Mouse (Mus musculus): ENCODE measurements around the gene Anks1b. TPM values are rescaled to one million over a fixed set of nuclear protein-coding genes. Genes with fewer than 3 reads are reported as not detected.

Gene Anks1b
- total and polyA plus RNA-seq, 3 experiments: not detected

GRCm38 (mm10) chr10:90723941-90724341, 850.6 kb downstream of the Anks1b start:
- no peak for TF ChIP-seq ZKSCAN1 (IDR thresholded peaks at IDR 0.05; ENCODE audit: low read depth, low read length)
- TF ChIP-seq ZC3H11A (IDR thresholded peaks at IDR 0.05; ENCODE audit: low read depth, low read length): no peak
- TF ChIP-seq TAL1 (IDR thresholded peaks at IDR 0.05; ENCODE audit: low read length): no peak
- TF ChIP-seq CHD1 (IDR thresholded peaks at IDR 0.05; ENCODE audit: low read depth, low read length): no peak
- no peak for TF ChIP-seq BHLHE40 (IDR thresholded peaks at IDR 0.05; ENCODE audit: borderline replicate concordance, low read depth, low read length)
- no peak for TF ChIP-seq GABPA (IDR thresholded peaks at IDR 0.05; ENCODE audit: low read depth, low read length)
- TF ChIP-seq SMC3 (IDR thresholded peaks at IDR 0.05; ENCODE audit: low read depth, low read length): no peak
- TF ChIP-seq CTCF (IDR thresholded peaks at IDR 0.05 in 2 of 3, conservative IDR thresholded peaks at IDR 0.05 in 1 of 3; ENCODE audit: control insufficient read depth in 1 of 3, insufficient read depth in 1 of 3, low read depth in 2 of 3, low read length in 3 of 3, poor library complexity in 1 of 3, severe bottlenecking in 1 of 3): no peak
- TF ChIP-seq TBP (IDR thresholded peaks at IDR 0.05; ENCODE audit: low read depth, low read length): no peak
- no peak for TF ChIP-seq ETS1 (IDR thresholded peaks at IDR 0.05; ENCODE audit: low read depth, low read length)
- TF ChIP-seq MAFK (IDR thresholded peaks at IDR 0.05; ENCODE audit: borderline replicate concordance, low read depth, low read length): no peak
- no peak for TF ChIP-seq EP300 (IDR thresholded peaks at IDR 0.05; ENCODE audit: low read depth in 1 of 2, low read length in 2 of 2)
- TF ChIP-seq POLR2AphosphoS5 (IDR thresholded peaks at IDR 0.05; ENCODE audit: borderline replicate concordance, low read depth, low read length): no peak
- no peak for TF ChIP-seq ZNF384 (IDR thresholded peaks at IDR 0.05; ENCODE audit: low read depth, low read length)
- no peak for TF ChIP-seq UBTF (IDR thresholded peaks at IDR 0.05; ENCODE audit: borderline replicate concordance, insufficient read depth, low read depth, low read length)
- TF ChIP-seq MAX (IDR thresholded peaks at IDR 0.05; ENCODE audit: low read length): no peak

GRCm38 (mm10) chr10:90724931-90725330, 851.6 kb downstream of the Anks1b start:
- no peak for DNase-seq (ENCODE audit: low read depth, low spot score)
- no peak overlapping the region for H3K9ac ChIP-seq (ENCODE audit: control insufficient read depth, low read depth, low read length, poor library complexity, severe bottlenecking)
- TF ChIP-seq ELF1 (IDR thresholded peaks at IDR 0.05; ENCODE audit: low read depth, low read length): no peak
- no peak for TF ChIP-seq UBTF (IDR thresholded peaks at IDR 0.05; ENCODE audit: borderline replicate concordance, insufficient read depth, low read depth, low read length)
- TF ChIP-seq MAZ (IDR thresholded peaks at IDR 0.05; ENCODE audit: low read depth, low read length): no peak
- no peak for TF ChIP-seq SMC3 (IDR thresholded peaks at IDR 0.05; ENCODE audit: low read depth, low read length)
- TF ChIP-seq RAD21 (IDR thresholded peaks at IDR 0.05; ENCODE audit: low read depth, low read length): no peak
- TF ChIP-seq ZMIZ1 (IDR thresholded peaks at IDR 0.05; ENCODE audit: low read depth, low read length): no peak
- TF ChIP-seq MAX (IDR thresholded peaks at IDR 0.05; ENCODE audit: low read length): no peak
- TF ChIP-seq NRF1 (IDR thresholded peaks at IDR 0.05; ENCODE audit: insufficient read depth, low read depth, low read length, poor library complexity, severe bottlenecking): no peak
- TF ChIP-seq ZNF384 (IDR thresholded peaks at IDR 0.05; ENCODE audit: low read depth, low read length): no peak
- no peak for TF ChIP-seq GATA1 (IDR thresholded peaks at IDR 0.05; ENCODE audit: low read depth, low read length)
- no peak for TF ChIP-seq USF2 (IDR thresholded peaks at IDR 0.05; ENCODE audit: borderline replicate concordance in 1 of 2, insufficient read depth in 1 of 2, low read depth in 1 of 2, low read length in 2 of 2)

More at GRCm38 (mm10) chr10:90723941-90724341, 850.6 kb downstream of the Anks1b start:
- Histone ChIP-seq H3K27me3 (ENCODE audit: control insufficient read depth in 1 of 2, insufficient read depth in 2 of 2, low read length in 2 of 2) (no peaks in the 10 kb centered on the region; a peak in 1 of 4 replicates), H3K9ac (ENCODE audit: control insufficient read depth, low read depth, low read length, poor library complexity, severe bottlenecking) (no peak overlapping the region), H3K27ac (ENCODE audit: control insufficient read depth, low read depth, low read length) (no peak overlapping the region), H3K36me3 (ENCODE audit: control insufficient read depth in 1 of 2, insufficient read depth in 2 of 2, low read length in 2 of 2) (no peaks in the 10 kb centered on the region), H3K79me2 (ENCODE audit: control insufficient read depth, insufficient read depth, low read length, poor library complexity) (no peaks in the 10 kb centered on the region), H3K9me3 (replicated peaks; ENCODE audit: insufficient read depth, low read length) (no peaks in the 10 kb centered on the region), H3K4me3 (ENCODE audit: control insufficient read depth in 1 of 2, insufficient read depth in 1 of 2, low read depth in 2 of 2, low read length in 2 of 2) (no peak overlapping the region), H3K4me1 (ENCODE audit: control insufficient read depth in 1 of 2, insufficient read depth in 2 of 2, low read length in 2 of 2) (no peaks in the 10 kb centered on the region)
- no peak for DNase-seq (ENCODE audit: low read depth, low spot score)

More at GRCm38 (mm10) chr10:90724931-90725330, 851.6 kb downstream of the Anks1b start:
- H3K9me3 ChIP-seq (replicated peaks; ENCODE audit: insufficient read depth, low read length): no peaks in the 10 kb centered on the region
- no peaks in the 10 kb centered on the region for H3K36me3 ChIP-seq (ENCODE audit: control insufficient read depth in 1 of 2, insufficient read depth in 2 of 2, low read length in 2 of 2)
- H3K4me3 ChIP-seq (ENCODE audit: control insufficient read depth in 1 of 2, insufficient read depth in 1 of 2, low read depth in 2 of 2, low read length in 2 of 2): no peak overlapping the region
- no peaks in the 10 kb centered on the region; a peak in 1 of 4 replicates for H3K27me3 ChIP-seq (ENCODE audit: control insufficient read depth in 1 of 2, insufficient read depth in 2 of 2, low read length in 2 of 2)
- no peaks in the 10 kb centered on the region for H3K4me1 ChIP-seq (ENCODE audit: control insufficient read depth in 1 of 2, insufficient read depth in 2 of 2, low read length in 2 of 2)
- no peaks in the 10 kb centered on the region for H3K79me2 ChIP-seq (ENCODE audit: control insufficient read depth, insufficient read depth, low read length, poor library complexity)
- no peak overlapping the region for H3K27ac ChIP-seq (ENCODE audit: control insufficient read depth, low read depth, low read length)
